Mouse (Mus musculus): ENCODE results near the gene Wdr18.
A peak's percentile ranks its signal among the peaks of the same experiment; 100 is the strongest.
"Not testable (repeated sequence)": the region's sequence is repeated elsewhere in the genome, so short reads cannot be mapped to it uniquely, and the experiment has no call there.

The Wdr18 gene

DNA sequence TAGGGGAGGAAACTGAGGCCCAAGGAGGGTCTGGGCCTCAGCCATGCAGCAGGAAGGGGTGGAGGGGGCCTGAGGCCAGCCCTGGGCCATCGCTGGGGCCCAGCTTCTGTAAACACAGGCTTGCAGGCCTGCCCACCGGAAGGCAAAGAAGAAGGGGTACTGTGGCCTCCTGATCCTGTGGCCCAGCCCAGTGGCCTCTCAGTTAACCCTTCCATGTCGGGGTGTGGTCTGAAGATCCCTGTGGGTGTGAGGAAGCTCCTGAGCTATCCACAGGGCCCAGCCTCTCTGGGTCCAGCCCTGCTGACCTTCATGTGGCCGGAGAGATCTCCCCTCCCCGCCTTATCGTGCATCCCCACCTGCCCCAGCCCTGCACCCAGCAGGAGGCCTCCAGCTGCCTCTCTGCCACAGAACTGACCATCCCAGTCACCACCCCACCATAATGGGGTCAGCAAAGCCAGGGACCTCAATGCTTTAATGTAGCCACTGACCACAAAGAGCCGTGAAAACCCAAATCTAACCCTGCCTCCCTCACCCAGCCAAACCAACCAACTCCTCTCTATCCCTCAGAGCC is 13.1 kb upstream of the Wdr18 start:
- DNase-seq (ENCODE audit: low spot score): no peak

DNA sequence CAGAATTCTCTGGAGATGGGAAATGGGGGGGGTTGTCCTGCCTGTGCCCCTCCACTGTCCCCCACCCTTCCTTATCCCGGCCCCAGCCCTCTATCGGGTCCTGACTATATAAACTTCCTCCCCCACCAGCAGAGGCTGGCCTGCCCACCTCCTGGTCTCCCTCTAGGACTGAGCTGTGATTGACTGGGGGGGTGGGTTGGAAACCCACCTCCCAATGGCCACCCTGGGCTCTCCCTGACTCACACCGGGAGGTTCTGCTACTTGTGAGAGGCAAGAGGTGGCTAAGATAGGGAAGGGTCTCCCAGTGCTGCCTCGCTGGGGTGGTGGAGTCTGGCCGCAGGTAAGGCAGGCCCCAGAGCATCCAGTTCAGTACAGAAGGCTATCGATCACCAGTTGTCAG is 12.4 kb upstream of the Wdr18 start:
- no peak for DNase-seq (ENCODE audit: low spot score)

DNA sequence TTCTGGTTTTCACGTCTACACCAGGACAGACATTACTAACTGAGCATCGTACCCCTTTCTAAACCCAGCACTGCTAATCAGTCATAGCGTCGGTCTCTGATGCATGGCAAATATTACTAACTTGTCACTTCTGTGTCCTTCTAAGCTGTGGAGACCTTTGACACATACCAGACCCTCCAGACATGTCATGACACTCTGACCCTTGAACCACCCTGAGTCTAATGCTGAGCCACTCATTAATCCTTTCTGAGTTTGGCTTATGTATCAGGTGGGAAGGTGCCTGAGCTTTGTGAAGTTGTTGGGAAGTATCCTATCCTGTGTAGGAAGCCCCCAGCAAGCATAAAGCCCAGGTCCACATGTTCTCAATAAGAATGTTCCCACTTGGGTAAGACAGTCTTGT is 10.1 kb upstream of the Wdr18 start:
- no peak for DNase-seq (ENCODE audit: low spot score)

DNA sequence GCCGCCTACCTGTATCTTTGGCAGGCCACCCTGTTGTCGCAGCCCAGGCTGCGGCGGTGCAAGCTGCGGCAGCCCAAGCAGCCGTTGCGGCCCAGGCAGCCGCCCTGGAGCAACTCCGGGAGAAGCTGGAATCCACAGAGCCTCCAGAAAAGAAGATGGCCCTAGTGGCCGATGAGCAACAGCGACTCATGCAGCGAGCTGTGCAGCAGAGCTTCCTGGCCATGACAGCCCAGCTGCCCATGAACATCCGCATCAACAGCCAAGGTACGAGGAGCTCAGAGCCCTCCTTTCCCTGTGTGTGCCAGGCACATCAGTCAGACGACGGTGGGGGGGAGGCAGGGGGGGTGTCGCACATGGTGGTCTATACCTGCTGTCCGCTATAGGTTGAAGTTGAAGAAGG is 9.3 kb upstream of the Wdr18 start:
- no peak for DNase-seq (ENCODE audit: low spot score)

DNA sequence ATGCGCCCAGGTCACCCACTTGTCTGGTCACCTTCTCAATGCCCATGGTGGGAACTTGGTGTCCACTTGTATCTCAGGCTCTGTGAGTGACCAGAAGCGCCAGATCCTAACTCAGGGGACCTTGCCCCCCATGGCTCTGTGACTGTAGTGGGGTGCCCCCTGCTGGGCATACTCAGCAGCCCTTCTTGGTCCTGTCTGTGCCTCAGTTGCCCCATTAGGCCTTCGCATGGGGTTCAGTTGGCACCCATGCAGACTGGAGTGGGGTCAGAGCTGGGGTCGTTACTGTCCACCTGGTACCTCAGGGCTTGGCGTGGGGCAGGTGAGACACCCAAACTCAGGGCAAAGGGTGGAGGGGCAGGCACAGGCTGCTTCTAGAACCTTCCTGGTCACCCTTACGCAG is 6.0 kb upstream of the Wdr18 start:
- peak; percentile 43 for DNase-seq (ENCODE audit: low spot score)

DNA sequence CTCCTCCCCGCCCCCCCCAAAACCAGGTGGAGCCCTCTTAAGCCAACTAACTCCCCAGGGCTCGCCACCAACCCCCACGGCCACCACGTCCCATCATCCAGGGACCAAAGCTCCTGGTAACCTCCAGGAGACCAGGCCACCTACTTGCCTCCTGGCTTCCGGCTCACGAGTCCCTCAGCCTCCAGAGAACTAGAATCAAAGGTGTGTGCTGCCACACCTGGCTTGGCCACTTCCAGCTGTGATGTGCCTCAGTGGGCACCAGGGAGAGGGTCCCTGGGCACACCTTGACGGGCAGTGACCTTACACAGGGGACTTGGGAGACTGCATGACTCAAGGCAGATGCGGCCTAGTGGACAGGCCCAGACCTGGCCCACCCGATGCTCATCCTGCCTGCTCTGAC is 4.3 kb upstream of the Wdr18 start:
- DNase-seq (ENCODE audit: low spot score): no peak

DNA sequence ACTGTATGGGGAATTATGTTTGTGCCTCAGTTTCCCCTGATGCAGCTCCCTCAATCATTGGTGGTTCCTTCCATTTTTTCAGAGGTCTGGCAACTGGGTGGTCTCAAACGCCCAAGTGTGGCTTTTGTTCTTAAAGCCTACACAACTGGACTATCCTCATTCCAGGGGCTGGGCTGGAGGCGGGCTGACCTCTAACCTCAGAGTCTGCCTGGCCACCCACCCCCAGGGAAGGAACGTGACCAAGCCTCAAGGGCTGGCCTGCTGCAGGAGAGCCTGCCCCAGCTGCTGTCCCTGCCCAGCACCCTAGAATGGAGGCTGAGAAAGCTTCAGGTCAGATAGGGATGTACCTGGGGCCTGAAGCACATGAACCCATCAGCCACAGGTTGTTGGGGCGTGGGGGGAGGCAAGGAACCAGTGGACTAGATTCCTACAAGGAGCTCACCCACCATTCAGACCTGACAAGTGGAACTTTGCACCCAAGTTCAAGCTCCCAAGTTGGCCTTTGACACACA is 3.3 kb upstream of the Wdr18 start:
- no peak for DNase-seq (ENCODE audit: low spot score)

DNA sequence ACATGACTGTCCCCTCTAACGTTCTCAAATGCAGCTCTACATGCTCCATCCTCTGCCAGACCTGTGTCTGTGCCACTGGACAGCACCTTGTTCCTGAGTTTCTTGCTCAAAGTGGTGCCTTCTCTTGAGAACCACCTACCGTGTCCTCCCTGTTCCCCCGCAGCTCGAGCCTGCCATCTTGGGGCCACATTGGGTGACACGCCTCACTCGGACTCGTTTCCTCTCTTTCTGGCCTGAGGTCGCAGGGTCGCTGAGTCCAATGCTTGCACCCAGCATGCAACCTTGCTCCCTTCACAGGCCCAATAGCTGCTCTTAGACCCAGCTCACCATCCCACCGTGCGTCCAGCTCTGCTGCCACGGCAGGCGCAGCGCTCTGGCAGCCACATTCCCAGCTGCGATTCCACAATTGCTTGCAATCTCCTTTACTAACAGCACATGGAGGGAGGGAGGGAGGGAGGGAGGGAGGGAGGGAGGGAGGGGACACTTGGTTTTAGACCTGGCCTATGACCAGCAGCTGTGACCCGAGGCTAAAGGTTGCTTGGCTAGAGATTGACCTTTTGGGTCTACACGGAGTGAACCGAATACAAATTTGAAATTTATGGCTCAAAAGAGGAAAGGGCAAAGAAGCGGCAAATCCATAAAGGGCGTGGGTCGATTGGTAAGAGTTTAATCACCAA is 1.7 kb upstream of the Wdr18 start:
- peak; percentile 88 for DNase-seq (ENCODE audit: low spot score)

DNA sequence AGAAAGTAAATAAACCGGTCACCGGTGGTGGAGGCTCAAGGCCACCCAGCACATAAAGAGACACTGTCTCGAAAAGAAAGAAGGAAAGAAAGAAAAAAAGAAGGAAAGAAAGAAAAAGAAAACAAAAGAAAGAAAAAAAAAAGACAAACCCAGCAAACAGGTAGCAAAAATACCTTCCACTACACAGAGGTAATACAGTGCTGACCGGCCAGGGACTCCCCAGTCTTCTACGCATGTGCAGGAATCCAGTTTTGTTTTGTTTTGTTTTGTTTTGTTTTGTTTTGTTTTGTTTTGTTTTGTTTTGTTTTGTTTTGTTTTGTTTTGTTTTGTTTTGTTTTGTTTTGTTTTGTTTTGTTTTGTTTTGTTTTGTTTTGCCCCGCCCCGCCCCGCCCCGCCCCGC is 540 bp upstream of the Wdr18 start:
- not testable (repeated sequence) for DNase-seq (ENCODE audit: low spot score)

DNA sequence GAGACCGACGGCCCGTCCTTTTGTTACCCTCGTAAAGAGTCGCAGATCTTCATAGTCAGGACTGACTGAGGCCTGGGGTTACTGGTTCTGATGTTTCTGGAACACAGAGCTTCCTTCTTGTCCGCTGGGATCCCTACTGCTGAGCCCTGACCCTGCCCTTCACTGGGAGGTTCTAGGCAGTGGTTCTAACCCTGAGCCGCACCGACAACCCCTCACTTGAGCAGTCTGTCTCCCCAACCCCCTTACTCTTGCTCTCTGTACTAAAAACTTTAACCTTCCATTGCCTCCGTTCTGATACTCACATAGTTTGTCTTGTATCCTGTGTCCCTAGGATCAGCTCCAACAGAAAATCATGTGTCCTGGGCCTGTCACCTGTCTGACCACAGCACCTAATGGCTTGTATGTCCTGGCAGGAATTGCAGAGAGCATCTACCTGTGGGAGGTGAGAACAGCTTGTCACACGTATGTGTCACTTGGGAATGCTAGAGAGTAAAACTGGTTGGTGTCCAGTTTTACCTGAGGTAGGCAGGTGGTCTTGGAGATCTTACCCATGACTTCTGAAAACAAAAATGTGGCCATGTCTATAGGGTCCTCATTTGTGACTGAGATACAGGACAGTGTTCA is 831 bp downstream of the Wdr18 start:
- no peak for DNase-seq (ENCODE audit: low spot score)

DNA sequence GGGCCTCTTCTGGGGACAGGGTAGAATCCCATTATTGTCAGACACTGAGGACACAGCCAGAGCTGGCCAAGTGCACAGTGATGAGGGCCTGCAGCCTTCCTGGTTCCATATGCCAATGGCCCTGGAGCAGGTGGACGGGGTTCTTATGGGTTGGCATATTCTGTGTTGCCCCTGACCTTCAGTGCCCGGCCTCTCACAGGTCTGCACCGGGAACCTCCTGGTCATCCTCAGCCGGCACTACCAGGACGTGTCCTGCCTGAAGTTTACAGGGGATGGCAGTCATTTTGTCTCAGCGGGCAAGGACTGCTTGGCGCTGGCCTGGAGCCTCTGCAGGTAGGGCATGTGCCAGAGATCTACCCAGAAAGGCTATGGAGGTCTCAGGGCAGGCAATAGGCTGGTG is 4.8 kb downstream of the Wdr18 start:
- no peak for DNase-seq (ENCODE audit: low spot score)

DNA sequence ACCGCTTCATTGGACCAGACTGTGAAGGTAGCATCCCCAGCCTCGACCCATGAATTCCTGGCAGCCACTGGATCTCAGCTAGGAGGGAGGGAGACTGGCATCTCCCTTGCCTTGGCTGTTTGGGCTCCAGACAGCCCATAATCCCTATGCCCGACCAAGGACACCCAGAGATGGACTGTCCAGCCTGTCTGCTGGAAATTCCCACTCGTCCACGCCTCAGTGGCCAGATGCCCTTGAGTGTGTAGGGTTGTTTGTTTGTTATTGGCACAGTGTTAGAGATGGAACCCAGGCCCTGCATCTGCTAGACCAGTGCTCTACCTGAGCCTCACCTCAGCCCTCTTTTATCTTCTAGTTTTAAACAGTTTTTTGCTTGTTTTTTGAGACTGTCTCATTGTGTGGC is 5.4 kb downstream of the Wdr18 start:
- no peak for DNase-seq (ENCODE audit: low spot score)

DNA sequence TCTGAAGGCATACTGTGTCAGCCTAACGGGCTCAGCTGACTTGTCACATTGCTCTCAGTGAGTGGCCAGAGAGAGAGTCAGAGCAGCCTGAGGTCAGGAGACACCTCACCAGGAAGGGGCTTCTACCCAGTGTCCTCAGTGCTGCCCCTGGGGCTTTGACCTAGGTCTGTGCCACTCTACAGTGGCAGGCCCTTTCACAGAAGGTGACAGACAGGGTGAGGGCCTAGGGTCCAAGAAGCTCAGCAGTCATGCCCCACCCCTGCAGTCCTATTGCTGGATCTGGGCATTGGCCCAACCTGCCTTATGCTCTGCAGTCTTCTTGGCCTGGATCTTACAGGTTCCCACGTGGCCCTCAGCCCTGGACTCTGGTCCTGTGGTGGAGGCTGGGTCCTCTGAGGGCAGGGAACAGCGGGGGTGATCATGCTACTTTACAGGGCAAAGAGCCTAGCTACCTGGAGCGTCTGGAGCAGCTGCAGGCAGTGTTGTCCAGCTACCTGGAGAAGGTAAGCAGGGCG is 7.0 kb downstream of the Wdr18 start:
- DNase-seq (ENCODE audit: low spot score): no peak

DNA sequence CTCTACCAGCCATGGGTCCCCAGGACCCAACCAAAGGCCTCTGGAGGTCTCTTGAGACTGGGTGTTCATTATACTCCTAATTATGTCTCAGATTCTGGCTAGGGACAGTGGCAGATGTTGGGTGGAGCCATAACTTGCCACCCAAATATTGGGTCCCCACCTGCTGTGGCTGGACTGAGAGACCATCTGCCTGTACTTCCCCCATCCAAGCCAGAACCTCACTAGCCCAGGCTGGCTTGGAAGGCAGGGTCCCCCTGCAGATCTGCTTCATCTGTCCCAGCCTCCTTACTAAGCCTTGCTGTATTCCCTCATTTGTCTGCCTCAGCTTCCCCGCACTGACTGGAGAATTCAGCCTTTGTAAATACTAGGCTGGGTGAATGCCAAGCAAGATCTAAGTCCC is 8.2 kb downstream of the Wdr18 start:
- DNase-seq (ENCODE audit: low spot score): no peak

DNA sequence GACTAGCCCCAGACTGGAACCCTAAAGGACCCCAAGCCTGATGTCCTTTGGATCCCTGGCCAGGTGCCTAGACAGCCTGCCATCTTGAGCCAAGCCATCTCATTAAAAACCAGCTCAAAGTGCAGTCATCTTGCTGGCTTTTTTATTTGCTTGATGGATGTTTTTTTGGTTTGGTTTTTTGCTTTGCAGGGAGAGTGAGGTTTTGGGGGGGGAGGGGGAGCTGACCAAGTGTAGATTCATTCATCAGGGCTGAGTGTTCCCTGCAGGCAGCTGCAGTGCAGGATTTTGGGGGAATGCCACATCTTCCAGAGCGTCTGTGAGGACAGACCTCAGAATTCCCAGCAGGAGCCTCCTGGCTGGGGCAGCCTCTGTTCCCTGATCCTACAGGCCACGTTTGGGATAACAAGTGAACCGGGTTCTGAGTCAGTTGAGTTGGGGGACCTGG is 9.2 kb downstream of the Wdr18 start:
- no peak for DNase-seq (ENCODE audit: low spot score)

DNA sequence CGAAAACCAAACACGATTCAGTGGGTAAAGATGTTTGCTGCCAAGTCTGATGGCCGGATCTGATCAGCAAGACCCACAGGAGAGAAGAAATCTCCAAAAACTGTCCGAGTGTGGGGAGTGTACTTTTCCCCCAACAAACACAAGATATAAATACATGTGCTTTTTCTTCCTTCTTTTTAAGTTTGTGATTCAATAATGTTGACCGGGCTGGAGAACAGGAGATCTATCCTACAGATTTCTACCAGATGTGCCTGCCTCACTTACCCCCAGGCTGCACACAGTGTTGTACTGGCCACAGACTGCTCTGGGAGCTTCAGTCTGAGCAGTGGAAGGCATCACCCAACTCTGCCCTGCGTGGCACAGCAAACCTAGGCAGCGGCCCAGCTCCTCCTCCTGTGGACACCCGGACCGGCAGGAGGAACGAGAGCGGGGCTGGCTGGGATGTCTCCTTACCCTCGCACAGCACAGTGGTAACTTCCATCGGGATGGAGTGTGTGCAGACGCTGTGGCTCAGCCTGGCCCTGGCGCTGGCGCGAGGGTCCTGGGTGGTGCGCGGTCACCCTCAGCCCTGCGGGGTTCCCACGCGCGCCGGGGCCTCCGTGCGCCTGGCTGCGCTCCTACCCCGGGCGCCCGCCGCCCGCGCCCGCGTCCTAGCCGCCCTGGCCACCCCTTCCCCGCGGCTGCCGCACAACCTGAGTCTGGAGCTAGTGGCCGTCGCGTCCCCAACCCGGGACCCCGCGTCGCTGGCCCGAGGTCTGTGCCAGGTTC is 10.6 kb downstream of the Wdr18 start, which contains the start of gene Grin3b:
Gene Grin3b (plus strand): TSS at position 301 of the 768 bp plus-strand sequence.
- DNase-seq (ENCODE audit: low spot score): no peak

DNA sequence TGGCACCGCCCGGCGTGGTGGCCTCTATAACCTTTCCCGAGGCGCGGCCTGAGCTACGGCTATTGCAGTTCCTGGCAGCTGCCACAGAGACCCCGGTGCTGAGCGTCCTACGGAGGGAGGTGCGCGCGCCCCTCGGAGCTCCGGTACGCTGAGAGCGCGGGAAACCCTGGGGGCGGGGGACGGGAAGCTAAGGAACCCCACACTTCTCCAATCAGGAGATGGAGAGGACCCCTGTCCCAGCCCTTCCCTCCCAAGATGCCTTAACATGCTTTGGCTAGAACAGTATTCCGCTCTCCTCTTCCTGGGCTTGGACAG is 11.2 kb downstream of the Wdr18 start:
- DNase-seq (ENCODE audit: low spot score): no peak

DNA sequence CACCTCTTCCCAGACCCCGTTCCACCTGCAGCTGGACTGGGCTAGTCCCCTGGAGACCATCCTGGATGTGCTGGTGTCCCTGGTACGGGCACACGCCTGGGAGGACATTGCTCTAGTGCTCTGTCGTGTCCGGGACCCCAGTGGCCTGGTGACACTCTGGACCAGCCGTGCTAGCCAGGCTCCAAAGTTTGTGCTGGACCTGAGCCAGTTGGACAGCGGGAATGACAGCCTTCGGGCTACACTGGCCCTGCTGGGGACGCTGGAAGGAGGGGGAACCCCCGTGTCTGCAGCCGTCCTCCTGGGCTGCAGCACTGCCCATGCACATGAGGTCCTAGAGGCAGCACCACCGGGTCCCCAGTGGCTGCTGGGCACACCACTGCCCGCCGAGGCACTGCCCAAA is 12.9 kb downstream of the Wdr18 start:
- no peak for DNase-seq (ENCODE audit: low spot score)

DNA sequence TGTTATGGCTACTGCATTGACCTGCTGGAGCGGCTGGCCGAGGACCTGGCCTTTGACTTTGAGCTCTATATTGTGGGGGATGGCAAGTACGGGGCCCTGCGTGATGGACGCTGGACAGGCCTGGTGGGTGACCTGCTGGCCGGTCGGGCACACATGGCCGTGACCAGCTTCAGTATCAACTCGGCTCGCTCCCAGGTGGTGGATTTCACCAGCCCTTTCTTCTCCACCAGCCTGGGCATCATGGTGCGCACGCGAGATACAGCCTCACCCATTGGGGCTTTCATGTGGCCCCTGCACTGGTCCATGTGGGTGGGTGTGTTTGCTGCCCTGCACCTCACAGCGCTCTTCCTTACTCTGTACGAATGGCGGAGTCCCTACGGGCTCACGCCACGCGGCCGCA is 14.1 kb downstream of the Wdr18 start:
- DNase-seq (ENCODE audit: low spot score): no peak

DNA sequence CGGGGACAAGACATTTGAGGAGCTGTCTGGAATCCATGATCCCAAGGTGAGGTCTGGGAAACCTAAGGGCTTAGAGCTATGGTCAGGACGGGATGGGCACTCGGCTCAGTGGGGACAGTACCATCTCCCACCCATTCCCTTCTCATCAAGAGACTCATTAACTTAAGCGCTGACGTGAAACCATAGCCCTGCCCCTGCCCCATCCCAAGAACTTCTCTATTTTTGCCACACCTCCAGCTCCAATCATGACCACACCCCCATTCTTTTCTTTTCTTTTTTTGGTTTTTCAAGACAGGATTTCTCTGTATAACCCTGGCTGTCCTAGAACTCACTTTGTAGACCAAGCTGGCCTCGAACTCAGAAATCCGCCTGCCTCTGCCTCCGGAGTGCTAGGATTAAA is 14.7 kb downstream of the Wdr18 start:
- DNase-seq (ENCODE audit: low spot score): no peak

DNA sequence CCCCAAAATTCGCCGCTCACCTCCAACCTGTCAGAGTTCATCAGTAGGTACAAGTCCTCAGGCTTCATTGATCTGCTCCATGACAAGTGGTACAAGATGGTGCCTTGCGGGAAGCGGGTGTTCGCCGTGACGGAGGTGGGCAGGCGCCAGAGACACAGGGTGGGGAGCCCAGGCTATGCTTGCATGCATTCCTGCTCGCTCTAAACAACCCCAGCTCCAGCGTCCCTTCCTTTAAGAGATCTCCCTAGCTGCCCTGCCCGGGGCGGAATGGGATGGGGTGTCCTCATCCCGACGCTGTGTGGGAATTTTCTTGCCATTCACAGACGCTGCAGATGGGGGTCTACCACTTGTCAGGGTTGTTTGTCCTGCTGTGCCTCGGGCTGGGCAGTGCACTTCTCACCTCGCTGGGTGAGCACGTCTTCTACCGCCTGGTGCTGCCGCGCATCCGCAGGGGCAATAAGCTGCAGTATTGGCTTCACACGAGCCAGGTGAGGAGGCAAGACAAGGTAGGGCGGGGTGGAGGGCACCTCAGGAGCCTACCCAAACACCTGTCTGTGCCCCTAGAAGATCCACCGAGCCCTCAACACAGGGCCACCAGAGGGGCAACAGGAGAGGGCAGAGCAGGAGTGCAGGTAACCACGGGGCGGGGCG is 16.2 kb downstream of the Wdr18 start:
- DNase-seq (ENCODE audit: low spot score): no peak

DNA sequence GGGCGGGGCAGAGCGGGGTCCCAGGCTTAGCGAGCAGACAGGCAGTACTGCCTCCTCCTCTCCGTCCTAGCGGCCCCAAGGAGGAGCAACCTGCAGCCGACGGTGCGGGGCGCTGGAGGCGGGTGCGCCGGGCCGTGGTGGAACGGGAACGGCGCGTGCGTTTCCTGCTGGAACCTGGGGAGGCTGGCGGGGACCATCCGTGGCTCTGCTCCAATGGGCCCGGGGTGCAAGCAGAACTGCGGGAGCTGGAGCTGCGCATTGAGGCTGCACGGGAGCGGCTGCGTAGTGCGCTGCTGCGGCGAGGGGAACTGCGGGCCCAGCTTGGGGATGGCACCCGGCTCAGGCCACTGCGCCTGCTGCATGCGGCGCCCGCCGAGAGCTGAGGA is 16.8 kb downstream of the Wdr18 start:
- no peak for DNase-seq (ENCODE audit: low spot score)
